Mouse (Mus musculus) fibroblast of lung, adult 2 months (primary cell): ENCODE measurements around the gene Bok.
A peak's percentile ranks its signal among the peaks of the same experiment; 100 is the strongest.
"Not testable (repeated sequence)": the region's sequence is repeated elsewhere in the genome, so short reads cannot be mapped to it uniquely, and the experiment has no call there.

Experiments used
- DNase-seq: peaks from one replicate; pipeline ENCODE4 v3.0.0-alpha.2; 2011; ENCODE audit warnings: low read depth

The Bok gene

GRCm38 (mm10) chr1:93685401-93686244 is at the start of gene Bok:
Gene Bok (plus strand): TSS chr1:93685660.
- peak; percentile 34 for DNase-seq

- DNase-seq, result peak; percentile 42
Measured at GRCm38 (mm10) chr1:93636211-93636897, 49.1 kb upstream of the Bok start.

GRCm38 (mm10) chr1:93641978-93642377 is 43.5 kb upstream of the Bok start:
- no peak for DNase-seq

GRCm38 (mm10) chr1:93642692-93643091 is 42.8 kb upstream of the Bok start:
- no peak for DNase-seq

GRCm38 (mm10) chr1:93649604-93650172 is 35.8 kb upstream of the Bok start:
- no peak for DNase-seq

- no peak for DNase-seq
Measured at GRCm38 (mm10) chr1:93654275-93654674, 31.2 kb upstream of the Bok start.

GRCm38 (mm10) chr1:93654798-93655197 is 30.7 kb upstream of the Bok start:
- no peak for DNase-seq

- DNase-seq, result no peak
Measured at GRCm38 (mm10) chr1:93656325-93657024, 29.0 kb upstream of the Bok start.

- no peak for DNase-seq
Measured at GRCm38 (mm10) chr1:93657025-93657360, 28.5 kb upstream of the Bok start.

GRCm38 (mm10) chr1:93658559-93658958 is 26.9 kb upstream of the Bok start, which contains the start of gene Stk25:
Gene Stk25 (minus strand): TSS chr1:93658659.
- not testable (repeated sequence) for DNase-seq

GRCm38 (mm10) chr1:93667760-93668400 is 17.6 kb upstream of the Bok start:
- DNase-seq, result no peak

- DNase-seq, result peak; percentile 23
Measured at GRCm38 (mm10) chr1:93668791-93669548, 16.5 kb upstream of the Bok start.

GRCm38 (mm10) chr1:93669941-93670340 is 15.5 kb upstream of the Bok start:
- DNase-seq, result no peak

- no peak for DNase-seq
Measured at GRCm38 (mm10) chr1:93672682-93673081, 12.8 kb upstream of the Bok start.

GRCm38 (mm10) chr1:93678386-93678785 is 7.1 kb upstream of the Bok start:
- DNase-seq, result peak; percentile 95

- DNase-seq, result peak; percentile 81
Measured at GRCm38 (mm10) chr1:93679889-93680568, 5.4 kb upstream of the Bok start.

GRCm38 (mm10) chr1:93686245-93686960 is 943 bp downstream of the Bok start:
- peak; percentile 10 for DNase-seq

GRCm38 (mm10) chr1:93686961-93687320 is 1.5 kb downstream of the Bok start:
- no peak for DNase-seq

- no peak for DNase-seq
Measured at GRCm38 (mm10) chr1:93688154-93688553, 2.7 kb downstream of the Bok start.
